Mouse (Mus musculus) liver, embryonic 14.5 days (tissue): Measurements from ENCODE around the gene Rps11. TPM values are rescaled to one million over a fixed set of nuclear protein-coding genes. Genes with fewer than 3 reads are reported as not detected.

Experiments
- ATAC-seq: fragments of 200-750 bp; cut with Nextera tagmentation; 2 replicates; pipeline ENCODE4 v1.8.0; 2017; ENCODE audit warnings: moderate number of reproducible peaks, mild to moderate bottlenecking, moderate library complexity; ENCODE audit not compliant: insufficient read depth
- DNase-seq, 3 experiments: peaks; one replicate each; pipeline ENCODE4 v3.0.0-alpha.2; 2012 to 2013; ENCODE audit warnings: low read depth in 3 of 3, low spot score in 3 of 3
- H3K27ac ChIP-seq: fragments of 300-500 bp; sonication (generic); 2 replicates; pipeline ENCODE4 v1.5.1; 2014; ENCODE audit warnings: moderate library complexity, mild to moderate bottlenecking, control low read depth, inconsistent platforms
- H3K27me3 ChIP-seq: fragments of 300-500 bp; sonication (generic); 2 replicates; pipeline ENCODE4 v1.6.1; 2014; ENCODE audit warnings: mild to moderate bottlenecking, low read length, moderate library complexity; ENCODE audit not compliant: control insufficient read depth, insufficient read depth
- H3K36me3 ChIP-seq: fragments of 300-500 bp; sonication (generic); replicated peaks from 2 replicates; pipeline ENCODE4 v1.6.1; 2014; ENCODE audit warnings: low read depth; ENCODE audit not compliant: control insufficient read depth, insufficient read depth
- H3K4me1 ChIP-seq, 2 experiments: fragments of 200-500 bp in 1 of 2; fragments of 300-500 bp in 1 of 2; sonication (generic) in 1 of 2; replicated peaks; 2 replicates each; pipeline ENCODE4 v1.6.1; 2012 to 2014; ENCODE audit warnings: antibody characterized with exemption in 1 of 2, inconsistent platforms in 1 of 2, low read length in 1 of 2; ENCODE audit not compliant: control insufficient read depth in 2 of 2, insufficient read depth in 2 of 2
- H3K4me2 ChIP-seq: fragments of 300-500 bp; sonication (generic); 2 replicates; pipeline ENCODE4 v1.6.1; 2014; ENCODE audit warnings: low read depth, mild to moderate bottlenecking, control low read depth, moderate library complexity
- H3K4me3 ChIP-seq, 2 experiments: fragments of 200-500 bp in 1 of 2; fragments of 300-500 bp in 1 of 2; sonication (generic) in 1 of 2; 2 replicates each; pipeline ENCODE4 v1.5.1; 2012 to 2014; ENCODE audit warnings: low read depth in 2 of 2, low read length in 2 of 2, mild to moderate bottlenecking in 2 of 2, control low read depth in 1 of 2, inconsistent platforms in 1 of 2, moderate library complexity in 1 of 2; ENCODE audit not compliant: insufficient read depth in 1 of 2
- H3K9ac ChIP-seq: fragments of 300-500 bp; sonication (generic); replicated peaks from 2 replicates; pipeline ENCODE4 v1.6.1; 2014; ENCODE audit warnings: mild to moderate bottlenecking, control low read depth, moderate library complexity
- H3K9me3 ChIP-seq: fragments of 300-500 bp; sonication (generic); 2 replicates; pipeline ENCODE4 v1.6.1; 2016; ENCODE audit warnings: low read length, mixed read lengths; ENCODE audit not compliant: control insufficient read depth
- CTCF ChIP-seq: IDR thresholded peaks from 2 replicates; pipeline ENCODE4 v1.5.1; 2016; ENCODE audit warnings: antibody characterized with exemption, low read depth, control low read depth
- EP300 ChIP-seq: IDR thresholded peaks from 2 replicates; pipeline ENCODE4 v1.6.1; 2016; ENCODE audit warnings: antibody characterized with exemption, low read depth
- WGBS: fragments of 180-500 bp; shearing (Covaris S2); extraction: QIAGEN DNeasy Blood & Tissue Kit; methylation state at CpG from one replicate; pipeline ENCODE4 v1.1.7; 2014; ENCODE audit not compliant: insufficient replicate concordance; 5-methylcytosine and 5-hydroxymethylcytosine counted together
- polyA plus RNA-seq, 2 experiments: library from polyadenylated mRNA; depleted of rRNA in 1 of 2; stranded (reverse) in 1 of 2; unstranded in 1 of 2; fragments of >200 nt; fragmentation: Nextera tagmentation in 1 of 2; extraction: Ambion mirVana in 1 of 2; gene quantifications; 2 replicates each; pipeline versions ENCODE4 v1.2.1 to v1.2.3; 2012 to 2014

The Rps11 gene
- polyA plus RNA-seq, 2 experiments = 366 to 989 TPM

- peak overlapping the region; percentile 46 for H3K27ac ChIP-seq
- ATAC-seq (peak; percentile 73), DNase-seq (peak; percentile 69 to 71 (median 71))
- no peak overlapping the region for H3K4me3 ChIP-seq
- peak; percentile 80 for TF ChIP-seq EP300
- TF ChIP-seq CTCF = no peak
- H3K9ac ChIP-seq = no peak overlapping the region
- 8% methylated on average over 12 of the region's 12 CpGs for WGBS
- no peaks in the 10 kb centered on the region for H3K36me3 ChIP-seq
- H3K9me3 ChIP-seq = no peaks in the 10 kb centered on the region
- no peaks in the 10 kb centered on the region for H3K27me3 ChIP-seq
- peak overlapping the region; percentile 67 for H3K4me2 ChIP-seq
- peaks cover 20 to 42% of the 10 kb centered on the region in 2 experiments for H3K4me1 ChIP-seq
Observed at GRCm38 (mm10) chr7:45137171-45138006, 13.2 kb upstream of the Rps11 start.

- WGBS = under 1% methylated on average over 29 of the region's 29 CpGs
- TF ChIP-seq CTCF (peak; percentile 100), EP300 (no peak)
- Histone ChIP-seq H3K4me2 (peak within 1 kb of the TSS; percentile 67), H3K36me3 (no peaks in the 10 kb centered on the region), H3K9me3 (no peaks in the 10 kb centered on the region), H3K27ac (peak within 1 kb of the TSS; percentile 51), H3K9ac (peak within 1 kb of the TSS; percentile 70), H3K27me3 (no peaks in the 10 kb centered on the region), H3K4me1 (peaks cover 20 to 42% of the 10 kb centered on the region in 2 experiments), H3K4me3 (peak within 1 kb of the TSS; percentile 74 to 79)
- DNase-seq = peak; percentile 78 to 84 (median 79)
- ATAC-seq = peak; percentile 70
Observed at GRCm38 (mm10) chr7:45135993-45136567, 11.8 kb upstream of the Rps11 start, which contains the start of the genes Gm45713 and Flt3l. TSS of gene Gm45713 (minus strand) at chr7:45136231. TSS of gene Flt3l (minus strand) at chr7:45136432.

- Histone ChIP-seq H3K36me3 (no peaks in the 10 kb centered on the region), H3K4me1 (peaks cover 20 to 42% of the 10 kb centered on the region in 2 experiments), H3K4me2 (peak overlapping the region; percentile 67), H3K9ac (peak overlapping the region; percentile 70), H3K27me3 (no peaks in the 10 kb centered on the region), H3K9me3 (no peaks in the 10 kb centered on the region), H3K4me3 (peak overlapping the region; percentile 74 to 79), H3K27ac (peak overlapping the region; percentile 51)
- ATAC-seq (peak; percentile 6; the same call in 1 of the 2 replicates), DNase-seq (no peak)
- no peak for TF ChIP-seq CTCF
- TF ChIP-seq EP300 = no peak; the same call in 1 of the 2 replicates
- 14% methylated on average over 3 of the region's 3 CpGs for WGBS
Observed at GRCm38 (mm10) chr7:45135370-45135769, 11.1 kb upstream of the Rps11 start.

GRCm38 (mm10) chr7:45134544-45135026 lies 10.3 kb upstream of the Rps11 start:
- WGBS = 2% methylated on average over 12 of the region's 12 CpGs
- no peaks in the 10 kb centered on the region for H3K27me3 ChIP-seq
- H3K4me1 ChIP-seq = peaks cover 27 to 44% of the 10 kb centered on the region in 2 experiments
- TF ChIP-seq CTCF = no peak
- TF ChIP-seq EP300 = no peak
- no peaks in the 10 kb centered on the region for H3K36me3 ChIP-seq
- ATAC-seq = peak; percentile 36
- H3K4me2 ChIP-seq = peak overlapping the region; percentile 67
- peak overlapping the region; percentile 70 for H3K9ac ChIP-seq
- peak overlapping the region; percentile 16 to 74 for H3K4me3 ChIP-seq
- peak overlapping the region; percentile 51; the same call in 1 of the 2 replicates for H3K27ac ChIP-seq
- no peaks in the 10 kb centered on the region for H3K9me3 ChIP-seq
- DNase-seq = peak; percentile 63 to 76 (median 66)
